1 mouse cellular context compared by ENCODE assay signal in genomic region chr9:109021428-109021827, GRCm38 (mm10).
TF ChIP-seq lines count a peak whose summit lies in the region.

No protein-coding gene starts in this region.

TF ChIP-seq in MEL, 35 proteins besides CTCF, POLR2A, EP300 and RAD21 (continued from another document):
- TF ChIP-seq UBTF (IDR thresholded peaks at IDR 0.05; ENCODE audit: borderline replicate concordance, insufficient read depth, low read depth, low read length) (no peak), ZNF384 (IDR thresholded peaks at IDR 0.05; ENCODE audit: low read depth, low read length) (no peak), BHLHE40 (IDR thresholded peaks at IDR 0.05; ENCODE audit: borderline replicate concordance, low read depth, low read length) (no peak), MAX (IDR thresholded peaks at IDR 0.05; ENCODE audit: low read length) (no peak), JUND (IDR thresholded peaks at IDR 0.05; ENCODE audit: low read depth, low read length) (no peak)
